Mouse (Mus musculus) thymus, postnatal 36 days (tissue): ENCODE data around the gene Eogt.

Experiments
- DNase-seq, 2 experiments: peaks; one replicate each; pipeline ENCODE4 v3.0.0; 2022; ENCODE audit warnings: mixed read lengths in 2 of 2

Gene Eogt

DNA sequence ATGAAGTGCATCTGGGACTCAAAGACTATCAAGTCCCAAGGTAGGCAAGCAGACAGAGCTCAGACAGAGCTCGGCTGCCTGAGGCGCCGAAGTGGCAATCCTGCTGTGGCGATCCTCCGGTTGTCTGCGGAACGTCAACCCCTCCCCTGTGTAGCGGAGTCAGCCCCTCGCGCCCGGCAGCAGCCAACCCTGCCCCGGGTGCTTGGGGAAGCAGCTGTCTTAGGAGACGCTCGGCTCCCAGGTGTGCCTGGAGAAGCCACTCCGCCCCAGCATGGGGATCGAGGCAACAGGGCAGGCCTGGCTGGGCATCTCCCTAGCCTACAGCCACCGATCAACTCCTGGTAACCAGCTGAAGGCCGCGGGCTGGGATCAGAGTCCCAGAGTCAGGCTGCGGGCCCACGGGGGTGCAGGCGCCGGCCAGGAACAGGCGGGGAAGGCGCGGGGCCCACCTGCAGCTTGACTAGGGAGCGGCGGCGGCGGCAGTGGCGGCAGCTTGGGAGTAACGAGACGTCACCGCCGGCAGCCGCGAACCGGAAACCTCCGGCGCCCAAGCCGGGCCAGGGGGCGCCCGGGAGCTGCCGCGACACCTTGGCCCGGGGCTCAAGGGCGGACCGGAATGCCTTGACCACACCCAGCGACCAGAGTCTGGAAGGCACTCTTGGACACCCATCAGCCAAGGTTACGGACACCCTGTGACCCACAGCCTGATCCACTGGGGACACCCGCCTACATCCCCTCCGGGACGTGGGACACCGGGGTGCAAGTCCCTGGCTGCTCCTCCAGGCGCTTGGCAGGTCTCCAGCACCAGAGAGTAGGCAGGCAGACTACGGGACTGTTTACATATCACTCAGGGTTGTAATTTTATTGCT lies at the start of gene Eogt:
Gene Eogt (minus strand): TSS at position 800 of the 869 bp plus-strand sequence.
- DNase-seq = peak; percentile 84 to 85

GRCm38 (mm10) chr6:97179367-97179828 lies 30.4 kb upstream of the Eogt start:
- DNase-seq = no peak

DNA sequence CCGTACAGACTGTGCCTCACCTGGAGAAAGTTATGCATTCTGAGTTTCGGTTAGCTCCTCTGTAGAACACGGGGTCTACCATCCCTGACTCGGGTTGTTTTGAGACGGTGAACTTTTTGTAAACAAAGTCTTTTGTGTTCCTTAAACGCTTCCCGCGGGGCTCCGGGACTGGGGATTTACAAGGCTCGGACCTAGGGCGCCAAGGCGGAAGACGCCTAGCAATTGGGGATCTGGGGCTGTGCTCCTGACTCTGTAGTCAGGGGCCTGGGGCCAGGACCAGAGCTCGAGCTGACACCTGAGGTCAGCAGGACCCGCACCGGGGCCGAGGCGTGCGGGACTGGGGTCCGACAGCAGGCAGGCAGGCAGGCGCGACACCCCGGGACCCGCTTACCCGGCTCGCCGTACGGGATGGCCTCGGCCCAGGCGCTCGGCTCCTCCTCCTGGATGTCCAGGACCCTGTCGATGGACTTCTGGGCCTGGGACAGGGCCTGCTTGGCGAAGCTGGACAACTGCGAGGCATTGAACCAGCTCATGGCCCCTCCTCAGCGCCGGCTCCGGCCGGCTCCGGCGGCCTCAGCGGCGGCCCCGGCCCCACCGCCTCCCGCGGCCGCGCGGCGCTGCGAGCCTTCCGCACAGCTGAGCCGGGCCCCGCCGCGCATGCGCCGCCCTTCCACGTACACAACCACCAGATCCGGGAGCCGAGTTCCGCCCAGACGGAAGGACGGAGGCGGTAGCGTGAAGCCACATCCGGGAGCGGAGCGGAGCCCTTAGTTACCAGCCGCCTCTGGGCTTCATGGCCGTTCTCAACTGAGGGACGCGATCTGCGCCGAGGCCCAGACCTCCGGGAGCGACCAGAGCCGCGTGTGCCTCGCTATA lies 29.7 kb upstream of the Eogt start, which contains the start of gene Tmf1:
Gene Tmf1 (minus strand): TSS at position 632 of the 876 bp plus-strand sequence.
- DNase-seq = peak; percentile 93 to 96

GRCm38 (mm10) chr6:97175716-97176115 lies 26.7 kb upstream of the Eogt start:
- no peak for DNase-seq

GRCm38 (mm10) chr6:97150156-97150555 lies 1.2 kb upstream of the Eogt start:
- DNase-seq = no peak

- no peak for DNase-seq
These were observed 739 bp upstream of the Eogt start for GRCm38 (mm10) chr6:97149721-97150120.

DNA sequence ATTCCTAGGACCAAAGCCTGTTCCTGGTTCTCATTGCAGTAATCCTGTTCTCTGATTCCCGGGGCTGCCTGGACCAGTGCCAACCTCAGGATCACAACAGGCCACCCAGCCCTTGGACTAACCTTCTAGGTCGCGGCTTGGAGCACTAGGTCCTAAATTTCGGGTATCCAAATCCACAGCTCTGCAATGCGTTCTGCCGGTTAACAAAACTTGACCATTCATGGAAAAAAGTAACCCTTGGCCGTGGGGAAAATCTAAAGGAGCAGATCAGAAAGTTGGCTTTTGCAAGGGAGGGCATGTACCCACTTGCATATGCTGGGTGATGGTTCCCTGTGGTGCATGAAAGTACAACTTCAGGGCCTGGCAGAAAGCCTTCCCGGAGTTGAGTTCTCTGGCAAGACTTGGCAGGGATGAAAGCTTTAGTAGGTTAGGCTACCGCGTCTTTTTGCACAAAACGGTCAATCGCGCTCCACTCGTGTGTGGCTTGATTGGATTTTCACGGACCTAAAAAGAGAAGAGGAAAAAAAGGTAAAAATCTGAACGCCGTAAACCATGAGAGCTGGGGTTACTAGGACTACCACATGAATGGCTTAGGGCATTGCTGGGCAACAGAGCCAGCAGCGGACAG lies 1.1 kb downstream of the Eogt start:
- no peak for DNase-seq

DNA sequence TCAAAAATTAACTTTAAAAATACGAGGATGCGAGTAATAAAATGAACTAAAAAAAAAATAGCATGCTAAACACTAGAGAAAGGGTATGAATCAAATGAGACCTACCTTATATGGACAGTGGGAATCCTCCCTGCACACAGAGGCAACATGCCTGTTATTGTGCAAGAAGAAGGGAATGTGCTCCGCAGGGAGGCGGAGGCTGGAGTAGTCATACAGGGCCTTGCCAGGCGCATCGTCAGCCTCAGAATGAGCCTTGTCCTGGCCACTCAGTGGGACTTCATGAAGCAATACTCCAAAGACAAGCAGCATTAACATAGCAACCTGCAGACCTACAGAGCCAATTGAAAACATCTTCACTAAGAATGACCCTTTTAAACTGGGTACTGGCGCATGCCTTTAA lies 3.8 kb downstream of the Eogt start:
- no peak for DNase-seq

DNA sequence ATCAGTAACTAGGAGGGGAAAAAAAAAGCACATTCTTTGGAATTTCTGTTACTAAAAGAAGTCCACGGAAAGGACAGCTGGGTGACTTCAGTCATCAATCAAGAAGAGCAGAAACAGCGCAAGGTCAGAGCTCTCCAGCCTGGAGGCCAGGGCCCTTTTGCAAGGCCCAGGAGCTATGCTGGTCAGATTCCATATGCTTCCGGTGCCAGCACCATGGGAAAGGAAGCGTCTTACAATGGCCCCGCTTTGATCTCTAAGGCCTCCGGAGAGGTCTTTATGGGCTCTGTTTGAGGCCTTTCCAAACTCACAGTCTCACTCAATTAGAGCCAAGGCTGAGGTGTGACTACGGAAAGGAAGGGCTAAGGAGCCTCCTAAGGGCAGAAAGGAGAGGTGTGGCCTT lies 4.6 kb downstream of the Eogt start:
- DNase-seq = no peak

DNA sequence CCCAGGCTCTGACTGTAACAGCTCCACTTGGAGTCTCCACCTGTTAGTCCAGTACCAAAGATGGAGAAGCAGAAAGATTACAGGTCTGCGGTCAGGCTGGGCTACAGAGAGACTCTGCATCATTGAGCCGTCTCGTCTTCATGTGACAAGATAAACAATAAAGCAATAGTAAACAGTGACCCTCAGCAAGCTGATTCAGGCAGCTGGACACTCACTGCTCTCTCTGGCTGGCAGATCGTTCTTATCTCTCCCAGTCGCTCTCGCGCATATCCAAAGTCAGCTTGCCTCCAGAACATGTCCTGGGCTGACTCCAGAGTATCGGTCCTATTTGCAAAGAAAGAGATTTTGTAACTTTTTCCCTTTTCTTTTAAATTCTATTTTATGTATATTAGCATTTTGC lies 6.4 kb downstream of the Eogt start:
- DNase-seq = no peak

GRCm38 (mm10) chr6:97141811-97142210 lies 7.2 kb downstream of the Eogt start:
- no peak for DNase-seq

GRCm38 (mm10) chr6:97132707-97133303 lies 16.2 kb downstream of the Eogt start:
- DNase-seq = no peak

- DNase-seq = no peak
These were observed 17.2 kb downstream of the Eogt start for GRCm38 (mm10) chr6:97131808-97132207.

- DNase-seq = no peak
These were observed 18.0 kb downstream of the Eogt start for GRCm38 (mm10) chr6:97130979-97131378.

GRCm38 (mm10) chr6:97124336-97125010 lies 24.5 kb downstream of the Eogt start:
- no peak for DNase-seq

DNA sequence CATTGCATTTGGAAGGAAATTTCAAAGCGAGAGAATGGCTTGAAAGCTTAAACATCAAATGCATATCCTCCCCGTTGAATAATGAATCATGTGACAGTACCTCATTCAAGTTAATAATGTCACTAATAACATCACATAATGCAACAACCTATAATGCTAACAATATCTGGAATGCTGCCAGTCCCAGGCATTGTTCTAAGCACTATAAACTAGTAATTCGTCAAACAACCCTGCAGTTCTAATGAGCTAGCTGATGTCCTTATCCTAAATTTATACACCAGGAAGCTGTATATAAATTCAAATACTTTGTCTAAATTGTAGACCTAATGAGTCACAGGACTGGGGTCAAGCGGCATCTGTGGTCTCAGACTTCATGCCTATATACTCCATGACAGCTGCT lies 28.1 kb downstream of the Eogt start:
- no peak for DNase-seq

GRCm38 (mm10) chr6:97118327-97118726 lies 30.7 kb downstream of the Eogt start:
- no peak for DNase-seq

- DNase-seq = no peak
These were observed 32.1 kb downstream of the Eogt start for GRCm38 (mm10) chr6:97116896-97117295.

GRCm38 (mm10) chr6:97114821-97115220 lies 34.2 kb downstream of the Eogt start:
- DNase-seq = no peak

- no peak for DNase-seq
These were observed 36.8 kb downstream of the Eogt start for GRCm38 (mm10) chr6:97112177-97112576.

GRCm38 (mm10) chr6:97106777-97107176 lies 42.2 kb downstream of the Eogt start:
- no peak for DNase-seq

- DNase-seq = no peak
These were observed 42.9 kb downstream of the Eogt start for GRCm38 (mm10) chr6:97106106-97106505.
